ENCODE assay signal across 8 mouse cellular contexts in the genomic region with DNA sequence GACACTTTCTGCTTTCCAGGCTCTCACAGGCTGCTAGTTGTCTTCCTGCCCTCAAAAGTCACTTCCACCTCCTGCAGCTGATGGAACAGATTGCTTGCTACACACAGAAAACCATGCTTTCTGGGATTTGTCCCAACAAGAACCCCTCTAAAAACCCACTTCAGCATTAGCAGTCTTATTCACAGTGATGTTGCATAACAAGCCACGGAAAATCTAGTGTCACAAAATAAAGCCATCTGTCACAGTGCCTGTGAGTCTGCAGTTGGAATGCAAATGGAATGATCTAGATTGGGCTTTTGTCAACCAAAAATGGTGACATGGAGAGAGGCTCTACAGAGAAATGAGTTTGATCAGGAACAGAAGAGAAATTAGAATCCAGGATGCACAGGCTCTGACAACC.
DNase-seq lines count a peak whose midpoint lies in the region; ATAC-seq and TF ChIP-seq lines count a peak whose summit lies in the region.
"Not testable (repeated sequence)": the region's sequence is repeated elsewhere in the genome, so short reads cannot be mapped to it uniquely, and the experiment has no call there.

No protein-coding gene starts in this region.

- not testable (repeated sequence) for H3K9ac ChIP-seq in forebrain, embryonic 14.5 days (ENCODE audit: low read length); lung, postnatal 0 days (replicated peaks; ENCODE audit: low read depth)

- not testable (repeated sequence) for H3K4me2 ChIP-seq in forebrain, embryonic 14.5 days (ENCODE audit: low read length); lung, postnatal 0 days (replicated peaks; ENCODE audit: low read depth, low read length)

- H3K36me3 ChIP-seq in forebrain, embryonic 14.5 days (ENCODE audit: control insufficient read depth, insufficient read depth, low read length); lung, postnatal 0 days (ENCODE audit: insufficient read depth, low read length): not testable (repeated sequence)

- TF ChIP-seq POLR2A in brain, embryonic 14.5 days (IDR thresholded peaks at IDR 0.05; ENCODE audit: borderline replicate concordance, extremely low read depth, insufficient read depth, insufficient read length, poor library complexity, severe bottlenecking): not testable (repeated sequence)

- not testable (repeated sequence) for ATAC-seq in forebrain, embryonic 14.5 days
- ATAC-seq in lung, postnatal 0 days: 0 out of 2 replicates have a peak, but pooled peaks have one; percentile 19

- not testable (repeated sequence) for TF ChIP-seq EP300 in lung, postnatal 0 days (IDR thresholded peaks at IDR 0.05)

- not testable (repeated sequence) for TF ChIP-seq CTCF in brain, embryonic 14.5 days (IDR thresholded peaks at IDR 0.05; ENCODE audit: borderline replicate concordance, extremely low read depth, insufficient read depth, insufficient read length); lung, postnatal 0 days (IDR thresholded peaks at IDR 0.05)

- H3K4me1 ChIP-seq in forebrain, embryonic 14.5 days (ENCODE audit: control insufficient read depth, insufficient read depth, low read length); lung, postnatal 0 days (ENCODE audit: insufficient read depth, low read depth, low read length): not testable (repeated sequence)

- not testable (repeated sequence) for H3K9me3 ChIP-seq in forebrain, embryonic 14.5 days (replicated peaks; ENCODE audit: control insufficient read depth, low read length); lung, postnatal 0 days (ENCODE audit: low read length)

- DNase-seq in brain, embryonic 14.5 days (ENCODE audit: low read depth): peak; percentile 47
- DNase-seq in cerebellum, adult 8-10 months: peak; percentile 32
- peak; percentile 59 for DNase-seq in forebrain, embryonic 14.5 days (ENCODE audit: low spot score)
- DNase-seq in frontal cortex, postnatal 10 days (ENCODE audit: low spot score in 2 of 2): peak; percentile 8 to 19
- peak; percentile 69 to 82 for DNase-seq in layer of hippocampus, adult 8-10 months (ENCODE audit: low spot score in 2 of 2)
- DNase-seq in left cerebral cortex, adult 11 months (ENCODE audit: low spot score): peak; percentile 51
- not testable (repeated sequence) for DNase-seq in lung, postnatal 0 days (ENCODE audit: low spot score)
- DNase-seq in right cerebral cortex, postnatal 25 days: peak; percentile 18

- WGBS in forebrain, embryonic 14.5 days: 34% methylated on average over 1 of the region's 1 CpGs
- 45% methylated on average over 1 of the region's 1 CpGs for WGBS in lung, postnatal 0 days

- not testable (repeated sequence) for H3K4me3 ChIP-seq in forebrain, embryonic 14.5 days (ENCODE audit: low read depth, low read length); lung, postnatal 0 days (ENCODE audit: low read depth, low read length)

- not testable (repeated sequence) for H3K27ac ChIP-seq in forebrain, embryonic 14.5 days (ENCODE audit: low read depth, low read length); lung, postnatal 0 days (ENCODE audit: low read length)

- not testable (repeated sequence) for H3K27me3 ChIP-seq in forebrain, embryonic 14.5 days (replicated peaks; ENCODE audit: control insufficient read depth, insufficient read depth, low read length); lung, postnatal 0 days (replicated peaks; ENCODE audit: insufficient read depth, low read length)
